Mouse (Mus musculus): ENCODE data around the gene Myo6.

- no peak for TF ChIP-seq CTCF (IDR thresholded peaks at IDR 0.05; ENCODE audit: borderline replicate concordance, control insufficient read depth, extremely low read depth, insufficient read depth, low read length, poor library complexity)
- no peak for TF ChIP-seq POLR2A (IDR thresholded peaks at IDR 0.05; ENCODE audit: control insufficient read depth, extremely low read depth, insufficient read depth, low read length, poor library complexity)
Measured at GRCm38 (mm10) chr9:80342520-80342919, 177.7 kb downstream of the Myo6 start.
